Mouse (Mus musculus): Measurements from ENCODE around the gene Snrnp70.

Snrnp70 gene

GRCm38 (mm10) chr7:45332685-45333425 is 62.7 kb downstream of the Snrnp70 start:
- H3K9me3 ChIP-seq (ENCODE audit: low read length): no peaks in the 10 kb centered on the region
- H3K36me3 ChIP-seq (ENCODE audit: insufficient read depth, low read length): peaks cover 20% of the 10 kb centered on the region
- H3K27me3 ChIP-seq (ENCODE audit: insufficient read depth, low read length): peaks cover 3% of the 10 kb centered on the region; the same call in 1 of the 2 replicates
- peaks cover 54% of the 10 kb centered on the region for H3K4me1 ChIP-seq (replicated peaks; ENCODE audit: low read depth, low read length)
- peak overlapping the region; percentile 90 for H3K4me3 ChIP-seq (replicated peaks; ENCODE audit: low read length)
- TF ChIP-seq CTCF (conservative IDR thresholded peaks at IDR 0.05; ENCODE audit: low read length) (no peak), POU5F1 (IDR thresholded peaks at IDR 0.05; ENCODE audit: borderline replicate concordance, low read length) (no peak), NANOG (IDR thresholded peaks at IDR 0.05; ENCODE audit: borderline replicate concordance, low read length) (no peak)

GRCm38 (mm10) chr7:45331502-45331901 is 64.0 kb downstream of the Snrnp70 start:
- H3K4me1 ChIP-seq (replicated peaks; ENCODE audit: low read depth, low read length): peaks cover 58% of the 10 kb centered on the region
- peaks cover 32% of the 10 kb centered on the region for H3K36me3 ChIP-seq (ENCODE audit: insufficient read depth, low read length)
- no peaks in the 10 kb centered on the region for H3K9me3 ChIP-seq (ENCODE audit: low read length)
- H3K27me3 ChIP-seq (ENCODE audit: insufficient read depth, low read length): peaks cover under 1% of the 10 kb centered on the region; the same call in 1 of the 2 replicates
- no peak overlapping the region for H3K4me3 ChIP-seq (replicated peaks; ENCODE audit: low read length)
- TF ChIP-seq NANOG (IDR thresholded peaks at IDR 0.05; ENCODE audit: borderline replicate concordance, low read length) (no peak), CTCF (conservative IDR thresholded peaks at IDR 0.05; ENCODE audit: low read length) (peak; percentile 55)

- TF ChIP-seq CTCF (conservative IDR thresholded peaks at IDR 0.05; ENCODE audit: low read length): no peak
- no peak for TF ChIP-seq POU5F1 (IDR thresholded peaks at IDR 0.05; ENCODE audit: borderline replicate concordance, low read length)
- no peak for TF ChIP-seq NANOG (IDR thresholded peaks at IDR 0.05; ENCODE audit: borderline replicate concordance, low read length)
- peaks cover 45% of the 10 kb centered on the region for H3K36me3 ChIP-seq (ENCODE audit: insufficient read depth, low read length)
- H3K4me1 ChIP-seq (replicated peaks; ENCODE audit: low read depth, low read length): peaks cover 40% of the 10 kb centered on the region
- H3K27me3 ChIP-seq (ENCODE audit: insufficient read depth, low read length): no peaks in the 10 kb centered on the region
- H3K9me3 ChIP-seq (ENCODE audit: low read length): no peaks in the 10 kb centered on the region
- no peak overlapping the region for H3K4me3 ChIP-seq (replicated peaks; ENCODE audit: low read length)
Observed at GRCm38 (mm10) chr7:45328841-45329475, 66.6 kb downstream of the Snrnp70 start.
